Mouse (Mus musculus) megakaryocyte, embryonic 14.5 days (primary cell): ENCODE measurements around the gene Med19. TPM values are rescaled to one million over a fixed set of nuclear protein-coding genes. Genes with fewer than 3 reads are reported as not detected.

Source experiments
- H3K27me3 ChIP-seq: replicated peaks from 2 replicates; pipeline ENCODE3; 2012; ENCODE audit warnings: inconsistent platforms
- H3K36me3 ChIP-seq: replicated peaks from 2 replicates; pipeline ENCODE3; 2012; ENCODE audit warnings: low read length, inconsistent platforms, mixed read lengths
- H3K4me1 ChIP-seq: 2 replicates; pipeline ENCODE4 v1.6.1; 2012; ENCODE audit warnings: inconsistent platforms
- H3K4me3 ChIP-seq: replicated peaks from 2 replicates; pipeline ENCODE3; 2012; ENCODE audit warnings: moderate library complexity, mild to moderate bottlenecking, inconsistent platforms
- H3K9me3 ChIP-seq: 2 replicates; pipeline ENCODE4 v1.6.1; 2012; ENCODE audit warnings: inconsistent platforms
- FLI1 ChIP-seq: IDR thresholded peaks from 2 replicates; pipeline ENCODE4 v1.6.1; 2012; ENCODE audit warnings: low read length, inconsistent platforms, mixed read lengths
- GATA1 ChIP-seq: IDR thresholded peaks from 3 replicates; pipeline ENCODE4 v1.6.1; 2012; ENCODE audit warnings: mixed read lengths, low read length, inconsistent platforms, borderline replicate concordance
- polyA plus RNA-seq: library from polyadenylated mRNA; stranded (reverse); fragments of >175 nt; gene quantifications from 2 replicates; pipeline ENCODE4 v1.2.3, GENCODE M21; 2012; ENCODE audit warnings: low replicate concordance; ENCODE audit not compliant: insufficient read depth

Med19 gene
- polyA plus RNA-seq: 8.7 and 9.7 TPM in 2 replicates

- TF ChIP-seq FLI1 (no peak), GATA1 (no peak)
- Histone ChIP-seq H3K27me3 (no peaks in the 10 kb centered on the region), H3K4me3 (peak within 1 kb of the TSS; percentile 100), H3K9me3 (no peaks in the 10 kb centered on the region), H3K36me3 (peaks cover 47% of the 10 kb centered on the region), H3K4me1 (peaks cover 37% of the 10 kb centered on the region)
Measured at GRCm38 (mm10) chr2:84677968-84678880, at the start of gene Med19, which contains the start of gene Gm28635. Med19 (plus strand) TSS chr2:84678402. Gm28635 (minus strand) TSS chr2:84678041.

DNA sequence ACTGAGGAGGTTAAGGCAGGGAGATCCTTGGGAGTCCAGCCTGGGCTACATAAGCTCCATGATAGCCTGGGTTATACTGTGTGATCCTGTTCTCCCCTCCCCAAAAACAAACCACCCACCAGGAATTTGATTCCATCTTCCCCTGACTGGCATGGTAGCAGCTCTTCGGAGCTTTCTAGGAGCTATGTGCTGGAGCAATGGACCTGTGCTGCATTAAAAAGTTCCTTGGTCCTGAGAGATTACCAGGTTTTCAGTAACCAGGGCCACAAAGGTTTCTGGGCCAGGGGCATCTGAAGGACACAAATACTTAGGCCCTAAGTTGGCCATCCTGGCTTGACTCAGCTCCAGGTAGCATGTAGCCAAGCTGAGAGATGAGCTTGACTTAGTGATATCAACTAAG lies 46.2 kb upstream of the Med19 start:
- no peaks in the 10 kb centered on the region for H3K27me3 ChIP-seq
- H3K4me3 ChIP-seq: no peak overlapping the region
- H3K36me3 ChIP-seq: peaks cover 33% of the 10 kb centered on the region
- H3K9me3 ChIP-seq: no peaks in the 10 kb centered on the region
- H3K4me1 ChIP-seq: peaks cover 78% of the 10 kb centered on the region
- TF ChIP-seq GATA1 (no peak), FLI1 (no peak)

DNA sequence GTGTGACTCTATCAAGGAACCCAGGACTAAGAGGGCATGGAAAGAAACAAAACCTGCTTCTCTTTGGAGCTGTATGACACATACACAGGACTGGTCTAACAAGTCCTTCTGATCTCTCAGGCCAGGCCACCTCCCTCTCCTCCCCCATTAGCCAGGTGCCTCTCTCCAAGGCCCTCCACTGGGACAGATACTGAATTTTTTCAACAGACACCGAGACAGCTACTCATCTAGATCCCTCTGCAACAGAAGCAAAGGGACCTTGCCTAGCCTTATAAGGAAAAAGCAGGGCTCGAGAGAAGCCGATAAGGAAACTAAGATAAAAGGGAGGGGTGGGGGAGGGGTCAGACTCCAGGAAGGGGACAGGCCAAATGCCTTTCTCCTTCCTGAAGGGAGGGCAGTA lies 45.2 kb upstream of the Med19 start:
- Histone ChIP-seq H3K4me3 (peak overlapping the region; percentile 74), H3K27me3 (no peaks in the 10 kb centered on the region), H3K36me3 (peaks cover 30% of the 10 kb centered on the region), H3K9me3 (no peaks in the 10 kb centered on the region), H3K4me1 (peaks cover 80% of the 10 kb centered on the region)
- TF ChIP-seq FLI1 (no peak), GATA1 (no peak)

GRCm38 (mm10) chr2:84634006-84634405 lies 44.2 kb upstream of the Med19 start:
- peaks cover 82% of the 10 kb centered on the region for H3K4me1 ChIP-seq

DNA sequence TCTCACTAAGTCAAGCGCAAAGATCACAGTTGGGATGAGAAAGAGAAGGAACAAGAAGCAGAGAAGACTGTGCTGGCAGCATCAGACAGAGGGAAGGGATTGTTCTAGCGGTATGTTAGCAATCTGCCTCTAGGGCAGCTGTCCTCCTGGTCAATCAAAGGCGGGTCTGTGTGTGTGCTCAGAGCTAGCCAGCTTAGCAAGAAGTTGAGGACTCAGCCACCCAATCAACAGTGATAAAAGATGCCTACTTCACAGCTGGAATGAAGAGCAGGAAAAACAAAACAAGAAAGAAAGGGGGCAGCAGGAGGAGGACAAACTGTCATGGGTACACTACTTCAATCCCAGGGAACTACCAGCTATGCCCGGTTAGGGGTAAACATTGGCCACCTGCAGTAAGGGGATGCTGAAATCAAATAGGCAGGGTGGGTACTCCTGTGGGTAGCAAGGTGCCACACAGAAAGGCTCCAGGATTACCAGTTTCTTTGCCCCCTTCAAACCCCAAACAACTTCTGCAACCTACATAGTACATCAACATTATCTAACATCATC lies 43.2 kb upstream of the Med19 start:
- no peak for TF ChIP-seq GATA1
- no peak for TF ChIP-seq FLI1

More at GRCm38 (mm10) chr2:84634006-84634405, 44.2 kb upstream of the Med19 start:
- H3K27me3 ChIP-seq: no peaks in the 10 kb centered on the region
- no peak for TF ChIP-seq FLI1
- TF ChIP-seq GATA1: no peak
- peak overlapping the region; percentile 6 for H3K4me3 ChIP-seq
- no peaks in the 10 kb centered on the region for H3K9me3 ChIP-seq
- H3K36me3 ChIP-seq: peaks cover 24% of the 10 kb centered on the region

GRCm38 (mm10) chr2:84635611-84636010 lies 42.6 kb upstream of the Med19 start:
- H3K36me3 ChIP-seq: peaks cover 19% of the 10 kb centered on the region
- peak overlapping the region; percentile 69 for H3K4me3 ChIP-seq
- H3K27me3 ChIP-seq: no peaks in the 10 kb centered on the region
- H3K4me1 ChIP-seq: peaks cover 93% of the 10 kb centered on the region
- H3K9me3 ChIP-seq: no peaks in the 10 kb centered on the region
- TF ChIP-seq FLI1: no peak
- no peak for TF ChIP-seq GATA1

More for the DNA sequence above, 43.2 kb upstream of the Med19 start:
- no peaks in the 10 kb centered on the region for H3K27me3 ChIP-seq
- H3K9me3 ChIP-seq: no peaks in the 10 kb centered on the region
- peaks cover 88% of the 10 kb centered on the region for H3K4me1 ChIP-seq
- peak overlapping the region; percentile 62 for H3K4me3 ChIP-seq
- H3K36me3 ChIP-seq: peaks cover 20% of the 10 kb centered on the region

- Histone ChIP-seq H3K4me3 (peak overlapping the region; percentile 35), H3K36me3 (peaks cover 20% of the 10 kb centered on the region), H3K4me1 (peaks cover 98% of the 10 kb centered on the region), H3K9me3 (no peaks in the 10 kb centered on the region), H3K27me3 (no peaks in the 10 kb centered on the region)
- TF ChIP-seq FLI1 (no peak), GATA1 (no peak)
Measured at GRCm38 (mm10) chr2:84636231-84636741, 41.9 kb upstream of the Med19 start.

- Histone ChIP-seq H3K9me3 (no peaks in the 10 kb centered on the region), H3K36me3 (peaks cover 18% of the 10 kb centered on the region), H3K27me3 (no peaks in the 10 kb centered on the region), H3K4me3 (no peak overlapping the region), H3K4me1 (peaks cover 96% of the 10 kb centered on the region)
- no peak for TF ChIP-seq FLI1
- TF ChIP-seq GATA1: no peak
Measured at GRCm38 (mm10) chr2:84637452-84638165, 40.6 kb upstream of the Med19 start.

- TF ChIP-seq FLI1 (no peak), GATA1 (no peak)
- Histone ChIP-seq H3K9me3 (no peaks in the 10 kb centered on the region), H3K27me3 (no peaks in the 10 kb centered on the region), H3K36me3 (peaks cover 18% of the 10 kb centered on the region), H3K4me1 (peaks cover 95% of the 10 kb centered on the region), H3K4me3 (no peak overlapping the region)
Measured at GRCm38 (mm10) chr2:84638428-84639220, 39.6 kb upstream of the Med19 start.
